Mouse (Mus musculus): ENCODE measurements at regions not wholly inside any gene's neighbourhood (a gene's known extent, or its start where the extent isn't known, plus 50 kb on each side); places are given as distances from the start of the nearest gene placed in this dataset.

GRCm38 (mm10) chr9:71058655-71059054 lies 106.6 kb upstream of the Lipc start:
- no peak for DNase-seq (ENCODE audit: low spot score in 2 of 2)

- DNase-seq (ENCODE audit: low spot score in 2 of 2), result no peak
Measured at GRCm38 (mm10) chr9:71056836-71057235, 104.8 kb upstream of the Lipc start.

GRCm38 (mm10) chr9:71043899-71044298 lies 91.9 kb upstream of the Lipc start:
- DNase-seq (ENCODE audit: low spot score in 2 of 2), result no peak

GRCm38 (mm10) chr9:71035286-71035685 lies 83.3 kb upstream of the Lipc start:
- DNase-seq (ENCODE audit: low spot score in 2 of 2), result peak in 1 of 2 experiments; percentile 17

GRCm38 (mm10) chr9:71032156-71032555 lies 80.1 kb upstream of the Lipc start:
- DNase-seq (ENCODE audit: low spot score in 2 of 2), result no peak

- no peak for DNase-seq (ENCODE audit: low spot score in 2 of 2)
Measured at GRCm38 (mm10) chr9:71030203-71030921, 78.3 kb upstream of the Lipc start.

GRCm38 (mm10) chr9:71028102-71028501 lies 76.1 kb upstream of the Lipc start:
- DNase-seq (ENCODE audit: low spot score in 2 of 2), result no peak

- DNase-seq (ENCODE audit: low spot score in 2 of 2), result no peak
Measured at GRCm38 (mm10) chr9:71027626-71028025, 75.6 kb upstream of the Lipc start.

- no peak for DNase-seq (ENCODE audit: low spot score in 2 of 2)
Measured at GRCm38 (mm10) chr9:71025196-71025595, 73.2 kb upstream of the Lipc start.

GRCm38 (mm10) chr9:71018206-71018605 lies 66.2 kb upstream of the Lipc start:
- no peak for DNase-seq (ENCODE audit: low spot score in 2 of 2)

GRCm38 (mm10) chr9:71017396-71018179 lies 65.6 kb upstream of the Lipc start:
- no peak for DNase-seq (ENCODE audit: low spot score in 2 of 2)

- peak; percentile 11 to 61 for DNase-seq (ENCODE audit: low spot score in 2 of 2)
Measured at GRCm38 (mm10) chr9:71015942-71016341, 63.9 kb upstream of the Lipc start.

GRCm38 (mm10) chr9:71015400-71015799 lies 63.4 kb upstream of the Lipc start:
- no peak for DNase-seq (ENCODE audit: low spot score in 2 of 2)

GRCm38 (mm10) chr9:71012399-71012798 lies 60.4 kb upstream of the Lipc start:
- no peak for DNase-seq (ENCODE audit: low spot score in 2 of 2)

GRCm38 (mm10) chr9:71004631-71005030 lies 52.6 kb upstream of the Lipc start:
- no peak for DNase-seq (ENCODE audit: low spot score in 2 of 2)
